Mouse (Mus musculus): ENCODE measurements around the gene Mcoln2. TPM values are rescaled to one million over a fixed set of nuclear protein-coding genes. Genes with fewer than 3 reads are reported as not detected.

Gene Mcoln2
- 0.84 and 1.3 TPM in 2 replicates for polyA plus RNA-seq (2015; fragmentation: Nextera tagmentation; extraction: Ambion mirVana)

DNA sequence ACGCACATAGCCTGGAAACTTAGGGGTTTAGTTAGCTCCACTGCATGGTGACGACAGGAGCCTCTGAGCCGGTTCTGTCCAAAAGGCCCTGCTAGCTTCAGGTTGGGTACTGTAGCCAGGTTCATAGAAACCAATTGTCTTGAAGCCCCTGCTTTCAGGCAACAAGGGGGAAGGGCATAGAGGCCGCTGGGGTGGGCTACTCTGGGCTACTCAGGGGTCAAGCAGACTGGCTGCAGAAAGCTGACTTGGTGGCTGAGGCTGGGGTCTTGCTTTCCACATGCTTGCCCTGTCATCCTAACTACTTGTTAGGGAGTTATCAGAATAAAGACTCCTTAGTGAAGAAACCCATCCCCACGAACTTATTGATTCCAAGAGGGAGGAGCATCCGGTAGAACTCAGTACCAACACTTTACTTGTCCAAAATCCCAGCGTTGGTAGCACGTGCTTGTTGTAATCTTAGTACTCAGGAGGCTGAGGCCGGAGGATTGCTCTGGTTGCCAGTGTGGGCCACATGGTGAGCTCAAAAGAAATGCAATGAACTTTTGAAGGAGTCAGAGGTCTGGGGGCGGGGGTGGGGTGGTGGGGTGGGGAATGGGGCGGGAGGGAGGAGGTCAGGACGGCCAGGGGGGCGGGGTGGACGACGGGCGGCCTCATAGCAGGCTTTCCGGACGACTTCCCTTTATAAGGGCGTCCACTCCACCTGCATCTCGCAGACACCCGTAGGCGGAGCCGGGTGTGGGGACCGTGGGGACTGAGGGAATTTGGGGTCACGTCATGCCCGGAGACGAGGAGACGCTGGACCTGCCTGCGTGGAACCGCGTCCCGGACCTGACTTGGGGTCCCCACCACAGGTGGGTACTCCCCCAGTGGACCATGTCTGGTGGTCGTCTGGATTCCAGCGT lies at the start of gene Mcoln2:
Gene Mcoln2, plus strand, starts transcription at position 678 of the 902 bp plus-strand sequence.
- Histone ChIP-seq H3K27ac (ENCODE audit: low read length) (no peak within 1 kb of the TSS), H3K36me3 (ENCODE audit: insufficient read depth, low read length) (no peaks in the 10 kb centered on the region), H3K9me3 (ENCODE audit: low read length) (no peaks in the 10 kb centered on the region), H3K9ac (replicated peaks; ENCODE audit: low read length) (peak within 1 kb of the TSS; percentile 66), H3K27me3 (ENCODE audit: insufficient read depth, low read length) (peaks cover 5% of the 10 kb centered on the region; the same call in 1 of the 2 replicates), H3K4me3 (ENCODE audit: low read length) (peak within 1 kb of the TSS; percentile 54), H3K4me2 (replicated peaks; ENCODE audit: low read depth, low read length) (peak within 1 kb of the TSS; percentile 98), H3K4me1 (ENCODE audit: insufficient read depth, low read length) (peaks cover 18% of the 10 kb centered on the region)
- 11% methylated on average over 34 of the region's 34 CpGs for WGBS
- peak; percentile 29; the same call in 1 of the 2 replicates for ATAC-seq (ENCODE audit: low FRiP score, low TSS enrichment)

DNA sequence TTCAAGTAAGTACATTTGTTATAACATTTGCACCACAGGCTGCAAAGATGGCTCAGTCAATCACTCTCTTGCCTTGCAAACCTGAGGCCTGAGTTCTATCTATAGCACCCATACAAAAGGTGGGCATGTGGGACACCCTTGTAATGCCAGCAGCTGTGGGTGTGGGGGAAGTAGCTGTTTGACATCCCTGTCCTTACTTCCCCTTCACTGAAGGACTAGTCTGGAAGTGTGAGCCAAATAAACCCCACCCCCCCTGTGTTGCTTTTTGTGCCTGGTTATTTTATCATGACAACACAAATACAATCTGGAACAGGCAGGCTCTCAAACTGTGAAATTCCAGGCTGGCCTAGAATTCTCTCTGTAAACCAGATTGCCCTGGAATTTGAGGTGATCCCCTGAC lies 49.7 kb upstream of the Mcoln2 start:
- no peaks in the 10 kb centered on the region for H3K4me1 ChIP-seq (ENCODE audit: insufficient read depth, low read length)
- H3K36me3 ChIP-seq (ENCODE audit: insufficient read depth, low read length), result no peaks in the 10 kb centered on the region

GRCm38 (mm10) chr3:146102049-146102448 lies 47.6 kb upstream of the Mcoln2 start:
- no peak overlapping the region for H3K4me2 ChIP-seq (replicated peaks; ENCODE audit: low read depth, low read length)
- 57% methylated on average over 6 of the region's 6 CpGs for WGBS
- H3K36me3 ChIP-seq (ENCODE audit: insufficient read depth, low read length), result no peaks in the 10 kb centered on the region
- H3K4me3 ChIP-seq (ENCODE audit: low read length), result no peak overlapping the region
- no peaks in the 10 kb centered on the region for H3K4me1 ChIP-seq (ENCODE audit: insufficient read depth, low read length)
- H3K27me3 ChIP-seq (ENCODE audit: insufficient read depth, low read length), result no peaks in the 10 kb centered on the region
- H3K9me3 ChIP-seq (ENCODE audit: low read length), result 0 out of 2 replicates have a peak, but pooled peaks cover 2% of the 10 kb centered on the region
- H3K27ac ChIP-seq (ENCODE audit: low read length), result no peak overlapping the region
- no peak overlapping the region for H3K9ac ChIP-seq (replicated peaks; ENCODE audit: low read length)
- no peak for ATAC-seq (ENCODE audit: low FRiP score, low TSS enrichment)

More for the DNA sequence above, 49.7 kb upstream of the Mcoln2 start:
- Histone ChIP-seq H3K9ac (replicated peaks; ENCODE audit: low read length) (no peak overlapping the region), H3K9me3 (ENCODE audit: low read length) (0 out of 2 replicates have a peak, but pooled peaks cover 2% of the 10 kb centered on the region), H3K4me2 (replicated peaks; ENCODE audit: low read depth, low read length) (no peak overlapping the region), H3K27me3 (ENCODE audit: insufficient read depth, low read length) (no peaks in the 10 kb centered on the region), H3K4me3 (ENCODE audit: low read length) (no peak overlapping the region), H3K27ac (ENCODE audit: low read length) (no peak overlapping the region)
- no peak for ATAC-seq (ENCODE audit: low FRiP score, low TSS enrichment)

DNA sequence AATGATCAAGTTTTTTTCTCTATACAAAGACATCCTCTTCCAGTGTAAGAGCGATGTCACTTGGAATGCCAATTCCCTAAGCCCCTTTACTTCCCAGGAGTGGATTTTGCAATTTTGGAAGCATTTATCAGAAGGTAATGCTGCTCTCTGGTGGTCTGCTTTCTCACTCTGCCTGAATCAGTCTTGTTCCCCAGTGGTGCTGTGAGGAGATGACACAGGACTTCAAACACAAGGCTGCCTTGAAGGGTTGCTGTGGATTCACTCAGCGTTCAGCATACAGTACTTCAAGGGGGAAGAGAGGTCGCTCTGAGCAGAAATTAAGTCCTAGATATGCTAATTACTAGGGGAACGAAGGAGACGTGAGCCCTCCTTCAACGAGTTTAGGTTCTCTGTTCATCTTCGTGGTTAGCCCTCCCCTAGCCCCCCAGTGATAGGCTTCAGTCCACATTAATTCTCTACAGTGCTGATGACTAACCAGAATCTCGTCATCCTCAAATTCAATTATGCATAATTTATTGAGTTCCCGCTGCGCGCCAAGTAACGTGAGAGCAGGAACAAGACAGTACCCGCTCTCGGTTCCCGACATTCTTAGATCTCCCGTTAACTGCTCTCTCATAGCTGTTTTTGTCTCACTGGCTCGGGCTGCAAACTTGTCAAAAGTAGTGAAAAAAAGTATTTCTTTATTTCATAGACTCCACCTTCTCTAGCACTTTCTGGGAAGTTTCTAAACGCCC lies 42.4 kb upstream of the Mcoln2 start:
- no peak overlapping the region for H3K27ac ChIP-seq (ENCODE audit: low read length)
- peak overlapping the region; percentile 41 for H3K9ac ChIP-seq (replicated peaks; ENCODE audit: low read length)

DNA sequence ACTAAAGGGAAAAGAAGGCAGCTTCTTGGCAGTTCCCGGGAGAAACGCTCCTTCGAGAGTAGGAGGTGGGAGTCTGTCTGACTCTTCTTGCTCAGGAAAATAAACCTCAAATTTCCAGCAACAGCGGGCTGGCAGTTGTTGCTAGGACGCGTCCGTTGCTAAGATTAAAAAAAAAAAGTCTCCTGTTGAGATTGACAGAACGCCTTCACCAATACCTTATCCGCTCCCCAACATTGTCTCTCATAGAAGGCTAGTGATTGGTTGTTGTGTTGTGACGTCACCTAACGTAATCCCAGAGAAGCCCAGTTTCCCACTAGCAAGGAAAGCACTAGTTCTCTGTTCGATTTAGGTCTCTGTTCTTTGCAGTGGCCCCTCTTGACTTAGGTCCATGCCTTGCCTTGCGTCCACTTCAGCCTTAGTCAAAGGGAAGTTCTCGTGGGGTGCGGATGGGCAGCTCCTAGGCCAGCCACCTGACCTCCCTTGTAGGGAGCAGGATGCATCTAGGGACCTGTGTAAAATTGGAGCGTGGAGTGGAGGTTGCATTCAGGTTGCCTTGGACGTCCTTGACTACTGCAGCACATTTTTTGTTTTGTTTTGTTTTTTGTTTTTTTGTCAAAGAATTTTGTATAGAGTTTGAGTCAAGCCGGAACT lies 41.6 kb upstream of the Mcoln2 start, which contains the start of gene Wdr63:
Gene Wdr63, minus strand, starts transcription at position 210 of the 651 bp plus-strand sequence.
- Histone ChIP-seq H3K36me3 (ENCODE audit: insufficient read depth, low read length) (no peaks in the 10 kb centered on the region), H3K4me3 (ENCODE audit: low read length) (peak within 1 kb of the TSS; percentile 47), H3K9me3 (ENCODE audit: low read length) (0 out of 2 replicates have a peak, but pooled peaks cover 2% of the 10 kb centered on the region), H3K4me1 (ENCODE audit: insufficient read depth, low read length) (no peaks in the 10 kb centered on the region), H3K9ac (replicated peaks; ENCODE audit: low read length) (peak within 1 kb of the TSS; percentile 41), H3K4me2 (replicated peaks; ENCODE audit: low read depth, low read length) (peak within 1 kb of the TSS; percentile 88), H3K27me3 (ENCODE audit: insufficient read depth, low read length) (peaks cover 4% of the 10 kb centered on the region; the same call in 1 of the 2 replicates), H3K27ac (ENCODE audit: low read length) (no peak within 1 kb of the TSS)
- WGBS, result 11% methylated on average over 18 of the region's 18 CpGs
- peak; percentile 94 for ATAC-seq (ENCODE audit: low FRiP score, low TSS enrichment)

More for the DNA sequence above, 42.4 kb upstream of the Mcoln2 start:
- Histone ChIP-seq H3K36me3 (ENCODE audit: insufficient read depth, low read length) (no peaks in the 10 kb centered on the region), H3K27me3 (ENCODE audit: insufficient read depth, low read length) (peaks cover 4% of the 10 kb centered on the region; the same call in 1 of the 2 replicates), H3K4me3 (ENCODE audit: low read length) (peak overlapping the region; percentile 47), H3K4me1 (ENCODE audit: insufficient read depth, low read length) (no peaks in the 10 kb centered on the region), H3K9me3 (ENCODE audit: low read length) (0 out of 2 replicates have a peak, but pooled peaks cover 2% of the 10 kb centered on the region), H3K4me2 (replicated peaks; ENCODE audit: low read depth, low read length) (peak overlapping the region; percentile 88)
- peak; percentile 59; the same call in 1 of the 2 replicates for ATAC-seq (ENCODE audit: low FRiP score, low TSS enrichment)
- WGBS, result 4% methylated on average over 18 of the region's 18 CpGs

DNA sequence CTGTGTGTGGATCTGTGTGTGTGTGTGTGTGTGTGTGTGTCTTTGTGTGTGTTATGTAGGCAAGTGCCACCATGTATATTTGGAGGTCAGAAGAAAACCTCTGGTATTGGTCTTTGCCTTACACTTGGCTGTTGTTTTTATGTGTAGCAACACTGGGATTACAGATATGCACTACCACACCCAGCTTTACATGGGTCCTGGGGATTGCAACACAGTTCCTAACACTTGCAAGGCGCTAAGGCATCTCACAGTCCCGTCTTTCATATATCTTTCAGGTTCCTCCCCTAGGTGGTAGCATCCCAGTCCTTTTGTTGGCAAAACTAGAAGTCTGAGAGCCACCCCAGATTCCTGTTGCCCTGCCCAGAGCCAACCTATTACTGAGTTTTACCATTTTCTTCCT lies 40.7 kb upstream of the Mcoln2 start:
- 75% methylated on average over 2 of the region's 2 CpGs for WGBS
- Histone ChIP-seq H3K4me2 (replicated peaks; ENCODE audit: low read depth, low read length) (no peak overlapping the region), H3K27me3 (ENCODE audit: insufficient read depth, low read length) (peaks cover 4% of the 10 kb centered on the region; the same call in 1 of the 2 replicates)

DNA sequence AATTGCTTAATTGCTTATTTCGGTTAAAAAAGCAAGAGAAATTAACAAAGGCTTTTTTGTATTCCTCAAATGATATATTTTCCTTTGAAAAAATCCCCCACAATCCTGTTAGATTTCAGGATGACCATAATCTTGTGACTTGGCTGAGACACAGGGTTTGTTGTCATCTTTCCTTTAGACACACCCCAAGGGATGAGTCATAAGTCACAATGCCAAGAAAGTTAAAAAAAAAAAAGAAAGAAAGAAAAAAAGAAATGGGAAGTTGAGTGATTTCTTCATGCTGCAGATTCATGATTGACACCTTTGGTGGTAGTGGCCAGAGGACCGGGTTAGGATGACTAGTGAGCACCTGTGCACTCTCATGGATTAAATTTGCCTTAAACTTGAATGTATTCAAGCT lies 39.3 kb upstream of the Mcoln2 start:
- H3K36me3 ChIP-seq (ENCODE audit: insufficient read depth, low read length), result no peaks in the 10 kb centered on the region
- peaks cover 4% of the 10 kb centered on the region; the same call in 1 of the 2 replicates for H3K27me3 ChIP-seq (ENCODE audit: insufficient read depth, low read length)
- H3K27ac ChIP-seq (ENCODE audit: low read length), result no peak overlapping the region
- no peak overlapping the region for H3K4me3 ChIP-seq (ENCODE audit: low read length)
- H3K9ac ChIP-seq (replicated peaks; ENCODE audit: low read length), result no peak overlapping the region
- no peaks in the 10 kb centered on the region for H3K9me3 ChIP-seq (ENCODE audit: low read length)
- ATAC-seq (ENCODE audit: low FRiP score, low TSS enrichment), result no peak
- no peaks in the 10 kb centered on the region for H3K4me1 ChIP-seq (ENCODE audit: insufficient read depth, low read length)
- H3K4me2 ChIP-seq (replicated peaks; ENCODE audit: low read depth, low read length), result no peak overlapping the region
- 90% methylated on average over 2 of the region's 2 CpGs for WGBS

More for the DNA sequence above, 40.7 kb upstream of the Mcoln2 start:
- H3K27ac ChIP-seq (ENCODE audit: low read length), result no peak overlapping the region
- H3K9ac ChIP-seq (replicated peaks; ENCODE audit: low read length), result no peak overlapping the region
- no peaks in the 10 kb centered on the region for H3K4me1 ChIP-seq (ENCODE audit: insufficient read depth, low read length)
- no peaks in the 10 kb centered on the region for H3K36me3 ChIP-seq (ENCODE audit: insufficient read depth, low read length)
- no peak overlapping the region for H3K4me3 ChIP-seq (ENCODE audit: low read length)
- ATAC-seq (ENCODE audit: low FRiP score, low TSS enrichment), result no peak
- 0 out of 2 replicates have a peak, but pooled peaks cover 2% of the 10 kb centered on the region for H3K9me3 ChIP-seq (ENCODE audit: low read length)

- Histone ChIP-seq H3K4me1 (ENCODE audit: insufficient read depth, low read length) (no peaks in the 10 kb centered on the region), H3K9ac (replicated peaks; ENCODE audit: low read length) (no peak overlapping the region), H3K9me3 (ENCODE audit: low read length) (no peaks in the 10 kb centered on the region), H3K27ac (ENCODE audit: low read length) (no peak overlapping the region), H3K27me3 (ENCODE audit: insufficient read depth, low read length) (peaks cover 4% of the 10 kb centered on the region; the same call in 1 of the 2 replicates), H3K4me2 (replicated peaks; ENCODE audit: low read depth, low read length) (no peak overlapping the region), H3K4me3 (ENCODE audit: low read length) (no peak overlapping the region), H3K36me3 (ENCODE audit: insufficient read depth, low read length) (no peaks in the 10 kb centered on the region)
- no peak for ATAC-seq (ENCODE audit: low FRiP score, low TSS enrichment)
- WGBS, result 76% methylated on average over 6 of the region's 6 CpGs
Measured at GRCm38 (mm10) chr3:146110916-146111315, 38.7 kb upstream of the Mcoln2 start.

Data from kidney, embryonic 16.5 days (tissue).